Mouse (Mus musculus): ENCODE data around the gene Tekt3. TPM values are rescaled to one million over a fixed set of nuclear protein-coding genes. Genes with fewer than 3 reads are reported as not detected.

Gene Tekt3
- polyA plus RNA-seq, 1 experiment from 2014 or later: not detected

- Histone ChIP-seq H3K27ac (no peak overlapping the region), H3K4me1 (peaks cover 14% of the 10 kb centered on the region), H3K9me3 (replicated peaks) (no peaks in the 10 kb centered on the region), H3K36me3 (no peaks in the 10 kb centered on the region), H3K27me3 (ENCODE audit: low read depth, poor library complexity, severe bottlenecking) (no peaks in the 10 kb centered on the region), H3K4me3 (no peak overlapping the region)
- no peak for DNase-seq (ENCODE audit: low spot score)
- 91% methylated on average over 6 of the region's 6 CpGs for WGBS
Observed at GRCm38 (mm10) chr11:63088672-63089071, 27.2 kb downstream of the Tekt3 start.

GRCm38 (mm10) chr11:63090210-63090609 is 28.8 kb downstream of the Tekt3 start:
- Histone ChIP-seq H3K27ac (peak overlapping the region; percentile 11; the same call in 1 of the 2 replicates), H3K27me3 (ENCODE audit: low read depth, poor library complexity, severe bottlenecking) (no peaks in the 10 kb centered on the region), H3K4me1 (peaks cover 14% of the 10 kb centered on the region), H3K9me3 (replicated peaks) (no peaks in the 10 kb centered on the region), H3K4me3 (no peak overlapping the region), H3K36me3 (no peaks in the 10 kb centered on the region)
- DNase-seq (ENCODE audit: low spot score): no peak
- WGBS: 49% methylated on average over 4 of the region's 4 CpGs

- no peaks in the 10 kb centered on the region for H3K36me3 ChIP-seq
- no peaks in the 10 kb centered on the region for H3K9me3 ChIP-seq (replicated peaks)
- no peak for DNase-seq (ENCODE audit: low spot score)
- H3K27me3 ChIP-seq (ENCODE audit: low read depth, poor library complexity, severe bottlenecking): no peaks in the 10 kb centered on the region
- WGBS: 90% methylated on average over 6 of the region's 6 CpGs
- H3K27ac ChIP-seq: peak overlapping the region; percentile 11; the same call in 1 of the 2 replicates
- no peak overlapping the region for H3K4me3 ChIP-seq
- H3K4me1 ChIP-seq: peaks cover 14% of the 10 kb centered on the region
Observed at GRCm38 (mm10) chr11:63090986-63091385, 29.5 kb downstream of the Tekt3 start.

- Histone ChIP-seq H3K27me3 (ENCODE audit: low read depth, poor library complexity, severe bottlenecking) (no peaks in the 10 kb centered on the region), H3K4me3 (no peak overlapping the region), H3K36me3 (no peaks in the 10 kb centered on the region), H3K27ac (no peak overlapping the region), H3K4me1 (peaks cover 14% of the 10 kb centered on the region), H3K9me3 (replicated peaks) (no peaks in the 10 kb centered on the region)
- WGBS: 80% methylated on average over 5 of the region's 5 CpGs
- DNase-seq (ENCODE audit: low spot score): no peak
Observed at GRCm38 (mm10) chr11:63092271-63092670, 30.8 kb downstream of the Tekt3 start.

DNA sequence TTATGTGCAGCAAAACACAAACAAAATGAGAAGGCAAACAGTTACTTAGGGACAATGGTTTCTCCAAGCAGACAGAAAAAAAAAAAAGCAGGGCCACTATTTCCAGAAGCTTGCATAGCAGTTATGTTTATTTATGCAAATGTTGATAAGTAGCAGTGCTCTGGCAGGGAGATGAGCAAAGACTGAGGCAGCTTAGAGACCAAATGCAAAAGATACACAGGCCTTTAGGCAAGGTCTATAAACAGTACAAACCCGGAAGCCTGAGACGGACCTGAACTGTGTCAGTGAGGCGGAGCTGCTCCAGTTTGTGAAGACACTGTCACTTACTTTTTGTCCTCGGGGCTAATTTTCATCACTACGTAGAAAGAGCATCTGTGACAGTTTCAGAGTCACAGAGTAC is 32.1 kb downstream of the Tekt3 start:
- peaks cover 17% of the 10 kb centered on the region for H3K4me1 ChIP-seq
- no peak overlapping the region for H3K27ac ChIP-seq
- no peaks in the 10 kb centered on the region for H3K9me3 ChIP-seq (replicated peaks)
- WGBS: 75% methylated on average over 5 of the region's 5 CpGs
- H3K36me3 ChIP-seq: no peaks in the 10 kb centered on the region
- no peaks in the 10 kb centered on the region for H3K27me3 ChIP-seq (ENCODE audit: low read depth, poor library complexity, severe bottlenecking)
- no peak for DNase-seq (ENCODE audit: low spot score)
- H3K4me3 ChIP-seq: no peak overlapping the region

DNA sequence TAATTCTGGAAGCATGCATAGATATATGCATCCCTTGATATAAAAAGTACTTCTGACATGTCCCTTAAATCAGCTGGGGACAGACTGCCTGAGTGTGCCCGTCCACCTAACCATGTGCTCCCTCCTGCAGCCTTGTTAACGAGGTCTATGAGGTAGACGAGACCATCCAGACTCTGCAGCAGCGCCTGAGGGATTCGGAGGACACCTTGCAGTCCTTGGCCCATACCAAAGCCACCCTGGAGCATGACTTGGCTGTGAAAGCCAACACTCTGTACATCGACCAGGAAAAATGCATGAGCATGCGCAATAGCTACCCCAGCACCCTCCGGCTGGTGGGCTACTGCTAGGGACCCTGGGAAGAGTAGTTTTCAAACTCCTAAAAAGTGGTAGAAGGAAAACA is 33.0 kb downstream of the Tekt3 start:
- Histone ChIP-seq H3K27ac (no peak overlapping the region), H3K27me3 (ENCODE audit: low read depth, poor library complexity, severe bottlenecking) (no peaks in the 10 kb centered on the region), H3K4me3 (no peak overlapping the region), H3K4me1 (peaks cover 13% of the 10 kb centered on the region), H3K9me3 (replicated peaks) (no peaks in the 10 kb centered on the region), H3K36me3 (no peaks in the 10 kb centered on the region)
- DNase-seq (ENCODE audit: low spot score): no peak
- WGBS: 81% methylated on average over 8 of the region's 8 CpGs

GRCm38 (mm10) chr11:63098016-63098415 is 36.6 kb downstream of the Tekt3 start:
- H3K9me3 ChIP-seq (replicated peaks): no peaks in the 10 kb centered on the region
- no peak overlapping the region for H3K27ac ChIP-seq
- peaks cover 3% of the 10 kb centered on the region; the same call in 1 of the 2 replicates for H3K4me1 ChIP-seq
- H3K4me3 ChIP-seq: no peak overlapping the region
- 83% methylated on average over 3 of the region's 3 CpGs for WGBS
- no peak for DNase-seq (ENCODE audit: low spot score)
- no peaks in the 10 kb centered on the region for H3K36me3 ChIP-seq
- H3K27me3 ChIP-seq (ENCODE audit: low read depth, poor library complexity, severe bottlenecking): no peaks in the 10 kb centered on the region

DNA sequence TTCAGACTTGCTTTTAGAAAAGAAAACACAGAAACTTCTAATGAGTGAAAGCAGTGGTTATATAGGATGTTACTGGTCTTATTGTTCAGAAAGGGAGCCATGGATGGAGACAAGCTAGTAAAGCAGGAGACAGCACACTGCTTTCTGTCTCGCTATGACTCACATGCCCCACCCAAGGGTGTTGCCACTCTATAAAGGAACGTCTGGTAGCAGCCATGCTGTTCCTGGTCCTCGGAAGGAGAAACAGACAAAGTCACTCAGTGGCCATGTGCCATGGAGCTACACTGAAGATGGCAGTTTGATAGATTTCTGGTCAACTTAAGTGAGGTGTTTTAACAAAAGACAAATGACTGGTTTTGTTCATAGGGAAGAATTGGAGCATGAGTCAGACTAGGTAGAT is 37.9 kb downstream of the Tekt3 start:
- H3K27ac ChIP-seq: no peak overlapping the region
- WGBS: 88% methylated on average over 3 of the region's 3 CpGs
- H3K27me3 ChIP-seq (ENCODE audit: low read depth, poor library complexity, severe bottlenecking): no peaks in the 10 kb centered on the region
- H3K4me1 ChIP-seq: peaks cover 3% of the 10 kb centered on the region; the same call in 1 of the 2 replicates
- no peak for DNase-seq (ENCODE audit: low spot score)
- H3K36me3 ChIP-seq: no peaks in the 10 kb centered on the region
- no peak overlapping the region for H3K4me3 ChIP-seq
- H3K9me3 ChIP-seq (replicated peaks): no peaks in the 10 kb centered on the region

DNA sequence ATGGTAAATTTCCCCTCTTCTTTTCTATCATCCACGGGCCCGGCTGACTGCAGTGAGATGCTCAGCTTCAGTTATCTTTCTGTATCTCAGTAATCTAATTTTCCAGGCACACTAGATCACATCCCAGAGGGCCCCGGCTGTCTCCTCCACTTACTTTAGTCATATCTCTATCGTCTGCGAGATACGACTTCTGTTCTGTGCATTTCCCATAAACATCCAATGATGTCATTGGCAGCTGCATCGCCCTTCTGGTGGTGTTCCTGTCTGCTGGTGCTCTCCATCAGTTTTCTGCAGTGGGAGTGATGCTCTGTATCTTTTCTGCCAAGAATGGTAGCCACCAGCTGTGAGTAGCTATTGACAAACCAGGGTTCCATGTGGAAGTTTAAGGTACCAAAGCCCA is 41.8 kb downstream of the Tekt3 start:
- Histone ChIP-seq H3K4me1 (no peaks in the 10 kb centered on the region; the same call in 1 of the 2 replicates), H3K27ac (no peak overlapping the region), H3K9me3 (replicated peaks) (no peaks in the 10 kb centered on the region), H3K27me3 (ENCODE audit: low read depth, poor library complexity, severe bottlenecking) (no peaks in the 10 kb centered on the region), H3K36me3 (no peaks in the 10 kb centered on the region), H3K4me3 (no peak overlapping the region)
- DNase-seq (ENCODE audit: low spot score): no peak
- 94% methylated on average over 7 of the region's 7 CpGs for WGBS

- no peak overlapping the region for H3K27ac ChIP-seq
- no peaks in the 10 kb centered on the region for H3K9me3 ChIP-seq (replicated peaks)
- H3K36me3 ChIP-seq: no peaks in the 10 kb centered on the region
- H3K4me3 ChIP-seq: no peak overlapping the region
- no peak for DNase-seq (ENCODE audit: low spot score)
- WGBS: 95% methylated on average over 2 of the region's 2 CpGs
- no peaks in the 10 kb centered on the region for H3K27me3 ChIP-seq (ENCODE audit: low read depth, poor library complexity, severe bottlenecking)
- H3K4me1 ChIP-seq: no peaks in the 10 kb centered on the region
Observed at GRCm38 (mm10) chr11:63104026-63104425, 42.6 kb downstream of the Tekt3 start.

DNA sequence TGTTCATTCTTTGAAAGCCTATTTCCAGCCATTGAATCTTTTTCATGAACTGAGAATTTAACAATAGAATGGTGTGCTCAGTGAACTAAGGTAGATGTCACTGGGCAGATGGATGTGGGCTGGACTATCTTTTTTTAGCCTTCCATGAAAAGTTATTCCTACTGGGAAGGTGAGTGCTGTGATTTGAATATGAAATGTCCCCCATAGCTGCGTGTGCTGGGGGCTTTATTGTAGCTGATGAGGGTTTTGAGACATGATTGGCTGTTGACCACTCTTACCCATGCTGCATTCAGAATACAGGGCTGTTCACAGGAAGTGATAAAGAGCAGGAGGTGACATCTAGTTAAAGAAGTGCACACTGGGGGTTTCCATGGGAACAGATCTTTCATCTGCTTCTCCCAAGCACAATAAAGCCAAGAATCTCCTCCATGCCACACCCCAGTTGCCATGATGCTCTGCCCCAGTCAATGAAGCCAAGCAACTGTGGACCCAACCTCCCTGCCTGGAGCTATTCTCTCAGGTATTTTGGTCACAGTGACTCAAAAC is 47.8 kb downstream of the Tekt3 start:
- Histone ChIP-seq H3K27me3 (ENCODE audit: low read depth, poor library complexity, severe bottlenecking) (no peaks in the 10 kb centered on the region), H3K27ac (no peak overlapping the region), H3K9me3 (replicated peaks) (no peaks in the 10 kb centered on the region), H3K36me3 (no peaks in the 10 kb centered on the region), H3K4me3 (no peak overlapping the region), H3K4me1 (peaks cover 4% of the 10 kb centered on the region; the same call in 1 of the 2 replicates)
- no peak for DNase-seq (ENCODE audit: low spot score)
- 65% methylated on average over 1 of the region's 1 CpGs for WGBS

GRCm38 (mm10) chr11:63110329-63110728 is 48.9 kb downstream of the Tekt3 start:
- Histone ChIP-seq H3K27ac (no peak overlapping the region), H3K36me3 (no peaks in the 10 kb centered on the region), H3K4me3 (no peak overlapping the region), H3K27me3 (ENCODE audit: low read depth, poor library complexity, severe bottlenecking) (no peaks in the 10 kb centered on the region), H3K9me3 (replicated peaks) (no peaks in the 10 kb centered on the region), H3K4me1 (peaks cover 7% of the 10 kb centered on the region)
- 89% methylated on average over 3 of the region's 3 CpGs for WGBS
- no peak for DNase-seq (ENCODE audit: low spot score)

DNA sequence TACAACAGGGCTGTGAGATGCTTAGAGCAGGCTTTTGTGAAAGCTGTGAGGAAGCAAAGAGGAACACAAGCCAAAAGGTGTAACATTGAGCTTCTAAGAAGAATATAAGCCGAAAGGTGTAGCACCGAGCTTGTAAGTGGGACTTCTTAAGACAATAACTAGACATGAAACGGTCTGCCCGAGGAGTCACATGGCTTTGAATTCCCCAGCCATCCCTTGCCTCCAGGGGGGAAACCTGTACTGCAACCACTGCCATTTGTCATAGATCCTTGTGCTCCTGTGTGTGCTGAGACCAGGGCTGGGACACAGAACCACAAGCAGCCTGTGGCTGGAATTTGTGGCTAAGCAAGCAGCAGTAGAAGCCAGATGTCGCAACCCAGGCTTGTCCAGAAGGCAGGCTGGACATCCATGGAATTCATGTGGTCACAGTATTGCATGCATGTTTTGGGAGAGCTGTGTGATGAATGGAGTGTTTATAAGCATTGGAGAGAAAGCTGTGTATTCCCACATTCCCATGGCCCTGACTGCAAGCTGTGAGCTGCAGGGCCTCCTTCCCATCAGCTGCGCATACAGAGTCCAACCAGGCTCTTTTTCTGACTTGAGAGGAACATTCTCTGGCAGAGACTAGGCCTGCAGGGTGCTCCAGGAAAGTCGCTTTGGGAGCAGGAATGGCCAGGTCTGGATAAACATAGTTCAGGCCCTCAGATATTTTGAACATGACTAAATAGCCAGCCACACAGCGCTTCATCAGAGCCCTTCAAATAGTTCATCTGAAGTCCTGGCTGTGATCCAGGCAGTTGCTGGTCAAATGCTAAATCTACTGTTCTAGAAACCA is 53.6 kb downstream of the Tekt3 start:
- Histone ChIP-seq H3K4me1 (peaks cover 7% of the 10 kb centered on the region), H3K27ac (no peak overlapping the region), H3K27me3 (ENCODE audit: low read depth, poor library complexity, severe bottlenecking) (no peaks in the 10 kb centered on the region), H3K4me3 (no peak overlapping the region), H3K36me3 (no peaks in the 10 kb centered on the region), H3K9me3 (replicated peaks) (no peaks in the 10 kb centered on the region)
- DNase-seq (ENCODE audit: low spot score): no peak
- 89% methylated on average over 8 of the region's 8 CpGs for WGBS
